Mouse (Mus musculus) hindbrain, embryonic 12.5 days (tissue): ENCODE data around the gene Sag. TPM values are rescaled to one million over a fixed set of nuclear protein-coding genes. Genes with fewer than 3 reads are reported as not detected.

Experiments used
- ATAC-seq: fragments of 200-750 bp; cut with Nextera tagmentation; 2 replicates; pipeline ENCODE4 v1.8.0; 2017; ENCODE audit warnings: moderate TSS enrichment; ENCODE audit not compliant: low FRiP score
- H3K27ac ChIP-seq: fragments of 300-500 bp; sonication (generic); 2 replicates; pipeline ENCODE4 v1.5.1; 2016; ENCODE audit warnings: mild to moderate bottlenecking
- H3K27me3 ChIP-seq: fragments of 300-500 bp; sonication (generic); 2 replicates; pipeline ENCODE4 v1.6.1; 2016; ENCODE audit warnings: mild to moderate bottlenecking
- H3K36me3 ChIP-seq: fragments of 300-500 bp; sonication (generic); 2 replicates; pipeline ENCODE4 v1.6.1; 2016; ENCODE audit warnings: mild to moderate bottlenecking
- H3K4me1 ChIP-seq: fragments of 300-500 bp; sonication (generic); 2 replicates; pipeline ENCODE4 v1.6.1; 2016
- H3K4me2 ChIP-seq: fragments of 300-500 bp; sonication (generic); replicated peaks from 2 replicates; pipeline ENCODE4 v1.6.1; 2016; ENCODE audit warnings: mild to moderate bottlenecking
- H3K4me3 ChIP-seq: fragments of 300-500 bp; sonication (generic); 2 replicates; pipeline ENCODE4 v1.5.1; 2016; ENCODE audit warnings: mild to moderate bottlenecking
- H3K9ac ChIP-seq: fragments of 300-500 bp; sonication (generic); 2 replicates; pipeline ENCODE4 v1.6.1; 2016; ENCODE audit warnings: mild to moderate bottlenecking, moderate library complexity
- H3K9me3 ChIP-seq: fragments of 300-500 bp; sonication (generic); replicated peaks from 2 replicates; pipeline ENCODE4 v1.6.1; 2016; ENCODE audit warnings: mild to moderate bottlenecking
- WGBS: fragments of 180-500 bp; shearing (Covaris S2); methylation state at CpG from one replicate; pipeline ENCODE4 v1.1.7; 2016; 5-methylcytosine and 5-hydroxymethylcytosine counted together
- polyA plus RNA-seq: library from polyadenylated mRNA; unstranded; fragments of >200 nt; fragmentation: Nextera tagmentation; extraction: Ambion mirVana; gene quantifications from 2 replicates; pipeline ENCODE4 v1.2.1, GENCODE M21; 2016

Gene Sag
- polyA plus RNA-seq, 1 experiment from 2014 or later, result 2.4 TPM

DNA sequence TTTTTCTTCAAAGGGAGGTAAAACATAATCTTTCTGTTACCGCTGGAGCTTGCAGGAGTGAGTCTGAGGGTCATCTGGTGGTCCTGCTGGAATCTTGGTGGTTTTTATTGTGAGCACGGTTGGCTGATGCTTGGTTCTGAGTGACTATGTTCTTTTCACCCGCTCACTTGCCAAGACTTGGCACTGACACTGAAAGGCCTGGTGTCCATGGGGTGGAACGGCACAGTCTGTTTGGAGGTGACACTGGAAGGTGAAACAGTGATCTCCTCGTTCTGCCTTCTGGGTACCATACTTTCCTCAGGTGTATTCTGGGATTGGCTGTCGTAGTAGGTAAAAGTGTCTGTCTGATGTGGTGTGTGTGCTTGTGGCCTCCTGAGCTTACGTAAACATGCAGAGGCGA is 13.8 kb upstream of the Sag start:
- no peak overlapping the region for H3K9ac ChIP-seq
- WGBS, result 93% methylated on average over 8 of the region's 8 CpGs
- H3K27ac ChIP-seq, result no peak overlapping the region
- no peak overlapping the region for H3K4me3 ChIP-seq
- no peaks in the 10 kb centered on the region for H3K9me3 ChIP-seq
- H3K27me3 ChIP-seq, result no peaks in the 10 kb centered on the region
- H3K36me3 ChIP-seq, result peaks cover 86% of the 10 kb centered on the region
- H3K4me1 ChIP-seq, result no peaks in the 10 kb centered on the region
- no peak overlapping the region for H3K4me2 ChIP-seq
- no peak for ATAC-seq

DNA sequence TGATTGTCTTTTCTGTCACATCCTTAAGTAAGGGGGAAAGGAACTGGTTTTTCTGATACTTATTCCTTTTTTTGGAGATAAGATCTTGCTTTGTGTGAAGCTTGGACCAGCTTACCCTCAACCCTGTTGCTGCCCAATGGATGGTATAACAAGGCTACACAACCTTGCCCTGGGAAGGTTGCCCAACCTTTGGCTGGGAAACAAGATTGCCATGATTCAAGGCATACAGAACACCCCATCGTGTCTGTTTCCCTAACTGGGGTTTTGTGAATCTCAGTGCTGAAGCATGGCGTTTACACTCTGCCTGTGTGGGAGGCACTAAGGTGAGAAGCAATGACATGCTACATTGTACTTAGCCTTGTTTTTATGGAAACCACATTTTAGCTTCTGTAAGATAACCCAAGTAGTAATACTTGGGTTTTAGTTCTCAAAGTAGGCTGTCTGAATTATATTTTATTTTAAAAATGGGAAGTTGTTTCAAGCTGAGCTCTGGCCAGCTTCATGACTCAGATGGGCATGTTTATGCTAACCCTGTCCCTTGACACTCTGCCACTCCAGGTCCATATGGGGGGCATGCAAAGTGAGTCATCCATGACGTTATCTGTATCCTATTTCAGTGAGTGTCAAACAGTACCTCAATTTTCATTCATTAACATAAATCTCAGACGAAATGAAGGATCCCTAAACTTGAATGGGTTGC is 10.9 kb upstream of the Sag start:
- Histone ChIP-seq H3K27ac (no peak overlapping the region), H3K9me3 (no peaks in the 10 kb centered on the region), H3K4me3 (no peak overlapping the region), H3K4me1 (no peaks in the 10 kb centered on the region), H3K4me2 (no peak overlapping the region), H3K36me3 (peaks cover 69% of the 10 kb centered on the region), H3K27me3 (no peaks in the 10 kb centered on the region), H3K9ac (no peak overlapping the region)
- ATAC-seq, result no peak
- 84% methylated on average over 4 of the region's 4 CpGs for WGBS

DNA sequence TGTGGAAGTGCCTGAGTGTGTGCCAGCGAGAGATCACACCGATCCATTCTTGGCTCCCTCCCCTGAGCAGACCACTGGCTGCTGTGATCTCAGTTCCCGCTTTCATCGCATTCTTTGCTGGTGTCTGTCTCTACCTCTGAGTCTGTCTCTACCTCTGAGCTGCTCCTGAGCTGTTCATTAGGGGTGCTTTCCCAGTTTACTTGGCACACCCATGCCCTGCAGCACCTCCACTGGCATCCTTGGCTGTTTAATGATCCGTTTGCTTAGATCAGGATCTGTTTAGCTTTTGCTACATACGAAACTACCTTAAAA is 10.4 kb upstream of the Sag start:
- Histone ChIP-seq H3K4me3 (no peak overlapping the region), H3K4me1 (no peaks in the 10 kb centered on the region), H3K9me3 (no peaks in the 10 kb centered on the region), H3K4me2 (no peak overlapping the region), H3K36me3 (peaks cover 64% of the 10 kb centered on the region), H3K27me3 (no peaks in the 10 kb centered on the region), H3K27ac (no peak overlapping the region), H3K9ac (no peak overlapping the region)
- WGBS, result 94% methylated on average over 6 of the region's 6 CpGs
- ATAC-seq, result no peak

DNA sequence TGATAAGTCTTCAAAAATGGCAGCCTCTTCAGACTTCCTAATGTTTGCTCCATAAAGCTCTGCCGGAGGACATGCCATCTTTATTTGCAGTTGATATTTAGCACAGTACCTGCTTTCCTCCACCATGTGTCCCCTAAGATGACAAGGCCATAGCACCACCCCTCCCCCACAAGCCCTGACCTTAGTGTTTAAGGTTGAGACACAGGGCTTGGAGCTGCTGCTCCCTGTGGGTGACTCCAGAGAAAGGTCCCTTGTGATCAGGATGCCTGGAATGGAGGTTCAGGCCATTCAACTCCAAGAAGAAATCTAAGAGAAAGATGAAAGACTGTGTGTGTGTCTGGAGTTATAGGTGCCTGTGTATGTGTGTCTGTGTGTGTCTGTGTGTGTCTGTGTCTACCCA is 5.8 kb upstream of the Sag start:
- no peak for ATAC-seq
- 93% methylated on average over 1 of the region's 1 CpGs for WGBS
- no peak overlapping the region for H3K27ac ChIP-seq
- no peak overlapping the region for H3K4me3 ChIP-seq
- peaks cover 28% of the 10 kb centered on the region for H3K36me3 ChIP-seq
- no peak overlapping the region for H3K4me2 ChIP-seq
- H3K27me3 ChIP-seq, result no peaks in the 10 kb centered on the region
- no peaks in the 10 kb centered on the region for H3K4me1 ChIP-seq
- H3K9ac ChIP-seq, result no peak overlapping the region
- no peaks in the 10 kb centered on the region for H3K9me3 ChIP-seq

DNA sequence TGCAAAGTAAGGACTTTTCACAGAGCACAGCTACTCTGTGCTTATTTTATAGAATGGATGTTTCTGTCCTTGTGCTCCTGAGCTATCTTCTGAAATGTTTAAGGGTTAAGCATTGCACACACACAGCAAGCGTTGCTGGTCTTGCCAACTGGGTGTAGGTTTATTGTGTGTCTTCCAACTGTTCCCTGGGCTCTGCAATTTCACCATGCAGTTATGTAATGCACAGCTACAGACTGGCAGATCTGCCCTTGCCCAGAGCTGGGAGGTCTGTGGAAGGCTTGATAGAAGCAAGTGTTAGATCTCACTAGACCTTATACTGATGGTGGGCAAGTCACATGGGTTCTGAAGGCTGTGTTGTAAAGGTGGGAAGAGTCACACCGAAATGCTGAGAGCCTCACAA is 5.2 kb upstream of the Sag start:
- H3K4me2 ChIP-seq, result no peak overlapping the region
- peaks cover 23% of the 10 kb centered on the region for H3K36me3 ChIP-seq
- H3K4me3 ChIP-seq, result no peak overlapping the region
- no peak overlapping the region for H3K27ac ChIP-seq
- no peak for ATAC-seq
- no peaks in the 10 kb centered on the region for H3K9me3 ChIP-seq
- WGBS, result 91% methylated on average over 2 of the region's 2 CpGs
- H3K9ac ChIP-seq, result no peak overlapping the region
- H3K4me1 ChIP-seq, result no peaks in the 10 kb centered on the region
- no peaks in the 10 kb centered on the region for H3K27me3 ChIP-seq

DNA sequence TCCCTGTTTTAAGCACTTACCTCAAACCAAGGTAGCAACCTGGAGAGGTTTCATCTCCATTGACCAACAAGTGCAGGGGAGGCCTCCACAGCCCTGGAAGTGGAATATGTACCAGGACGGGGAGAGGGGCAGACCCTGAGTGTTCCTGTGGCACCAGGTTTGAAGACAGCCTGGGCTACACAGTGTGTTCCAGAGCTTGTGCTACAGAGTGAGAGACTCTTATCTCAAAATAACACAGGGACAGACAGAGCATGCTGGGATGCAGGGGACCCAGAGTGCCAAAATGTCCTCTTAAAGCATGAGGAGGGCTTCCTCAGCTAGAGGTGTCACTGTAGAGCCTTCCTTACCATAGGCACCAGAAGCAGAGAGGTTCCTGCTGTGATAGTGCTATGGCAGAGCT is 4.3 kb downstream of the Sag start:
- Histone ChIP-seq H3K9me3 (0 out of 2 replicates have a peak, but pooled peaks cover 4% of the 10 kb centered on the region), H3K9ac (no peak overlapping the region), H3K4me1 (no peaks in the 10 kb centered on the region), H3K27me3 (no peaks in the 10 kb centered on the region), H3K36me3 (no peaks in the 10 kb centered on the region), H3K4me2 (no peak overlapping the region), H3K4me3 (no peak overlapping the region), H3K27ac (no peak overlapping the region)
- WGBS, result 96% methylated on average over 1 of the region's 1 CpGs
- ATAC-seq, result no peak

DNA sequence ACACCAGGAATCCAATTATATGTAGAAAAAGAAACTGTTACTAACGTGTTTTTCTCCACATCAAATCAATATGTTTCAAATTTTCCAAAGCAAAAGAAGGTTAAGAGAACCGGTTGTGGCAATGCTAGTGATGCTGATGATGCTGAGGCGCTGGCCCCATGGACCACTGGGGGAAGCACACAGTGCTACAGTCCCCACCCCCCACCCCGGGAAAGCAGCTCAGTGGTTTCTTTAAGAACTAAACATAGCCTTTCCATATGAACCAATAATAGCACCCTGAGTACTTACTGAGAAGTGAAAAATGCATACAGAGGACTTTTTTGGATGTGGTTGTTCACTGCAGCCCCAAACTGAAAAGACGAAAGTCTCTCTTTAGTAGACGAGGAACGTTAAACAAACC is 7.9 kb downstream of the Sag start:
- ATAC-seq, result no peak
- Histone ChIP-seq H3K27me3 (no peaks in the 10 kb centered on the region), H3K4me3 (no peak overlapping the region), H3K9ac (no peak overlapping the region), H3K9me3 (0 out of 2 replicates have a peak, but pooled peaks cover 4% of the 10 kb centered on the region), H3K4me1 (no peaks in the 10 kb centered on the region), H3K36me3 (no peaks in the 10 kb centered on the region), H3K27ac (no peak overlapping the region), H3K4me2 (no peak overlapping the region)
- 89% methylated on average over 7 of the region's 7 CpGs for WGBS

DNA sequence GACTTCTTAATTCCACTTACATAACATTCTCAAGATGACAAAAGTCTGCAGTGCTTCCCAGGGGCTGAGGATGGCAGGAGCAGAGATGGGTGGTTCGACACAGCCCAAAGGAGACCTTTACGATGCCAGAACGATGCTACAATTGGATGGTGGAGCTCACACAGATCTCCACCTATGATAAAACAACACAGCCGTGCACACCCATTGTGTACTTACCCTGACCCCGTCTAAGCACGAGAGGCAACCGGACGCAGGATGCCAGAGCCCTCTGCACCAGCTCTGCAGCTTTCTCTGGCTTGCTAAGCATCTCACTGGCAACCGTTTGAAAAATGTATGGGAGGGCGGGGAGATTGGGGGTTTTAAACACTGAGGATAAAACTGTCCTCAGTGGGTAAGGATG is 8.6 kb downstream of the Sag start:
- H3K27me3 ChIP-seq, result no peaks in the 10 kb centered on the region
- H3K4me3 ChIP-seq, result no peak overlapping the region
- H3K9ac ChIP-seq, result no peak overlapping the region
- 0 out of 2 replicates have a peak, but pooled peaks cover 4% of the 10 kb centered on the region for H3K9me3 ChIP-seq
- ATAC-seq, result no peak
- H3K27ac ChIP-seq, result no peak overlapping the region
- H3K4me1 ChIP-seq, result no peaks in the 10 kb centered on the region
- no peaks in the 10 kb centered on the region for H3K36me3 ChIP-seq
- 84% methylated on average over 10 of the region's 10 CpGs for WGBS
- no peak overlapping the region for H3K4me2 ChIP-seq

DNA sequence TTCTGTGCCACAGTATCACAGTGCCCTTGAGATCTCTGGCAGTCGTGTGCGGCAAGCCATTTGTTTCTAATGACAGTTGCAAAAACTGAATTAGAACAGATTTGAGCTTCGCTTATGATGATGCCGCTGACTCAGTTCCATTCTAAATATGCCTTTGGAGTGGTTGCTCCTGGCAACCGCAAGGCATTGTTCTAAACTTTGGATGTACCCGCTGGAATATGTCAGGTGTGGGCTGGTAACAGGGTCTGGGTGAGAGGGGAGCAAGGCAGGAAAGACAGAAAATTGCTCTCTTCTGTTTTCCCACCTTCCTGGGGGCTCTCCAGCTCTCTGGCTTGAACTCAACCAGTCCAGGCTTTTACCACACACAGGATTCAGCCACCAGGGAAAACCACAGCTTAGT is 9.7 kb downstream of the Sag start:
- H3K9ac ChIP-seq, result no peak overlapping the region
- no peak overlapping the region for H3K4me3 ChIP-seq
- 0 out of 2 replicates have a peak, but pooled peaks cover 4% of the 10 kb centered on the region for H3K9me3 ChIP-seq
- H3K4me1 ChIP-seq, result no peaks in the 10 kb centered on the region
- no peaks in the 10 kb centered on the region for H3K27me3 ChIP-seq
- no peaks in the 10 kb centered on the region for H3K36me3 ChIP-seq
- 82% methylated on average over 6 of the region's 6 CpGs for WGBS
- ATAC-seq, result no peak
- H3K4me2 ChIP-seq, result no peak overlapping the region
- no peak overlapping the region for H3K27ac ChIP-seq

DNA sequence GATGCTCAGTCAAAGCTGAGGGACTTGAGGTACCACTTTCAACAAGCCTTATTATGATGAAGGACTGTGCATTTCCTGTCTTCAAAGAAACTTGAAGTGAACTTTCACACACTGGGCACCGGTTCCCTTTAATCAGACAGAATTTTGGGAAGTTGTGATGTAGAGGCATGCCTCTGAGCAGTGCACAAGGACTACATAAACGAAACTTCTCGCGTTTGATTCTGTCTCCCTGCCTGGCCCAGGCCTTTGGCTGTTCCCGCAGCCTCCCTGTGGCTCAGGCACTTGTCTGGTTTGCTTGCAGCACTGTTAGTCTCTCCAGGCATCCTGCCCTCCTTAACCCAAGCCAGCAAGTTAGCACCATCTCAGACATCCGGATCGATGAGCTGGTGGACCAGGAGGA is 10.2 kb downstream of the Sag start:
- 76% methylated on average over 7 of the region's 7 CpGs for WGBS
- H3K4me3 ChIP-seq, result no peak overlapping the region
- H3K36me3 ChIP-seq, result no peaks in the 10 kb centered on the region
- H3K4me1 ChIP-seq, result no peaks in the 10 kb centered on the region
- no peak overlapping the region for H3K27ac ChIP-seq
- no peak overlapping the region for H3K4me2 ChIP-seq
- no peak overlapping the region for H3K9ac ChIP-seq
- ATAC-seq, result no peak
- H3K27me3 ChIP-seq, result no peaks in the 10 kb centered on the region
- 0 out of 2 replicates have a peak, but pooled peaks cover 4% of the 10 kb centered on the region for H3K9me3 ChIP-seq

DNA sequence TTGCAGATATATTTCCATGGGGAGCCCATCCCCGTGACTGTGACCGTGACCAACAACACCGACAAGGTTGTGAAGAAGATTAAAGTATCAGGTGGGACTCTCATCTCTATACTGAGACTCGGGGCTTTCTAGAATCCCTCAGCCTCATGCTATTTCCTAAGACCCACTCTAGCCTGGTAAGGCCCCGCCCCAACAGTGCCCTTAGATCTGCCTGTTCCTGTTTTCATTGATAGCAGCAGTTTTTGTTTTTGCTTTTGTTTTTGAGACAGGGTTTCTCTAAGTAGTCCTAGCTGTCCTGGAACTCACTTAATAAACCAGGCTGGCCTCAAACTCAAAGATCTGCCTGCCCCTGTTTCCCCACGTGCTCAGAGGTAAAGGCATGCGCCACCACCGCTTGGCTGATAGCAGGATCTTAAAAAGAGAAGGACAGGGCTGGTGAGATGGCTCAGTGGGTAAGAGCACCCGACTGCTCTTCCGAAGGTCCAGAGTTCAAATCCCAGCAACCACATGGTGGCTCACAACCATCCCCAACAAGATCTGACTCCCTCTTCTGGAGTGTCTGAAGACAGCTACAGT is 21.0 kb downstream of the Sag start:
- H3K4me1 ChIP-seq, result peaks cover 7% of the 10 kb centered on the region; the same call in 1 of the 2 replicates
- H3K4me3 ChIP-seq, result no peak overlapping the region
- ATAC-seq, result no peak
- no peak overlapping the region for H3K27ac ChIP-seq
- no peaks in the 10 kb centered on the region for H3K9me3 ChIP-seq
- 89% methylated on average over 10 of the region's 10 CpGs for WGBS
- H3K27me3 ChIP-seq, result no peaks in the 10 kb centered on the region
- no peak overlapping the region for H3K4me2 ChIP-seq
- no peaks in the 10 kb centered on the region for H3K36me3 ChIP-seq
- no peak overlapping the region for H3K9ac ChIP-seq

DNA sequence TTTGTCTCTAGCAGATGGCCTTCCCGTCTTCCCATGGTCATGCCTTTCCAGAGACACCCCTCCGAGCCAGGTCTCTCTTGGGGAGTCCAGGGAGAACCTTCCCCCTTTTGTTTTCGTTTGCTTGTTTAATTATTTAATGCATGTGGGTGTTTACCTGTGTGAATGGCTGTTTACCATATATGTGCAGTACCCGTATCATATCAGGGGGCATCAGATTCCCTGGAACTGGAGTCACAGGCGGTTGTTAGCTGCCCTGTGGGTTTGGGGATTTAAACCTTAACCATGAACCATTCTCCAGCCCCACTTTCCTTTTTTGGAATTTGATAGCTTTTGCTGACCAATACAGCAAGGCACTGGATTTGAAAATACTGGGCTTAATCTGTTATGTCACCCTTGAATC is 21.8 kb downstream of the Sag start:
- Histone ChIP-seq H3K27ac (no peak overlapping the region), H3K9me3 (no peaks in the 10 kb centered on the region), H3K9ac (no peak overlapping the region), H3K36me3 (no peaks in the 10 kb centered on the region), H3K27me3 (no peaks in the 10 kb centered on the region), H3K4me3 (no peak overlapping the region), H3K4me2 (no peak overlapping the region), H3K4me1 (peaks cover 14% of the 10 kb centered on the region; the same call in 1 of the 2 replicates)
- WGBS, result 85% methylated on average over 5 of the region's 5 CpGs
- no peak for ATAC-seq

DNA sequence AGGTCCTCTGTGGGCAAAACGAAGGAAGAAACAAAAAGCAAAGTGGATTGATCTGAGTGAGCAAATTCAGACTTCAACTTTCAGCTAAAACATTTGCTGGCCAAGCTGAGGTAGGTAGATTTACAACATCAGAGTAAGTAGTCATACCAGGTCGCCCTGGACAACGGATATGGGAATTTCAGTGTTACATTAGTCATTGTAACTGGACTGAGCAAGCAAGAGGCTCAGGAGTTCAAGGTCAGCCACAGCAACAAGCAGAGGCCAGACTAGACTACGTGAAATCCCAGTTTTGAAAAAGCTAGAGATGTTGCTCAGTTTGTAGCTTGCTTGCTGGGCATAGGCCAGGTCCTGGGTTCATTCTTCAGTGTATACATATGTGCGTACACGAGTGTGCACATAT is 22.5 kb downstream of the Sag start:
- Histone ChIP-seq H3K4me3 (no peak overlapping the region), H3K4me1 (peaks cover 14% of the 10 kb centered on the region; the same call in 1 of the 2 replicates), H3K9ac (no peak overlapping the region), H3K27me3 (no peaks in the 10 kb centered on the region), H3K9me3 (no peaks in the 10 kb centered on the region), H3K27ac (no peak overlapping the region), H3K4me2 (no peak overlapping the region), H3K36me3 (no peaks in the 10 kb centered on the region)
- no peak for ATAC-seq
- WGBS, result 87% methylated on average over 6 of the region's 6 CpGs
